Mouse (Mus musculus) midbrain, embryonic 15.5 days (tissue): ENCODE data around the gene Rho. TPM values are rescaled to one million over a fixed set of nuclear protein-coding genes. Genes with fewer than 3 reads are reported as not detected.
A peak's percentile ranks its signal among the peaks of the same experiment; 100 is the strongest.

Source experiments
- ATAC-seq: fragments of 200-750 bp; cut with Nextera tagmentation; replicated peaks from 2 replicates; pipeline ENCODE4 v1.8.0; 2017; ENCODE audit warnings: moderate TSS enrichment
- H3K27ac ChIP-seq: fragments of 300-500 bp; sonication (generic); 2 replicates; pipeline ENCODE4 v1.5.1; 2015; ENCODE audit warnings: mild to moderate bottlenecking, inconsistent platforms
- H3K27me3 ChIP-seq: fragments of 300-500 bp; sonication (generic); replicated peaks from 2 replicates; pipeline ENCODE4 v1.6.1; 2015; ENCODE audit warnings: inconsistent platforms
- H3K36me3 ChIP-seq: fragments of 300-500 bp; sonication (generic); replicated peaks from 2 replicates; pipeline ENCODE4 v1.6.1; 2015; ENCODE audit warnings: inconsistent platforms
- H3K4me1 ChIP-seq: fragments of 300-500 bp; sonication (generic); 2 replicates; pipeline ENCODE4 v1.6.1; 2015; ENCODE audit warnings: inconsistent platforms
- H3K4me2 ChIP-seq: fragments of 300-500 bp; sonication (generic); 2 replicates; pipeline ENCODE4 v1.6.1; 2015; ENCODE audit warnings: inconsistent platforms, mild to moderate bottlenecking, moderate library complexity
- H3K4me3 ChIP-seq: fragments of 300-500 bp; sonication (generic); 2 replicates; pipeline ENCODE4 v1.5.1; 2015; ENCODE audit warnings: mild to moderate bottlenecking, inconsistent platforms
- H3K9ac ChIP-seq: fragments of 300-500 bp; sonication (generic); 2 replicates; pipeline ENCODE4 v1.6.1; 2015; ENCODE audit warnings: mild to moderate bottlenecking, inconsistent platforms
- H3K9me3 ChIP-seq: fragments of 300-500 bp; sonication (generic); 2 replicates; pipeline ENCODE4 v1.6.1; 2016; ENCODE audit warnings: inconsistent platforms
- WGBS: fragments of 180-500 bp; shearing (Covaris S2); methylation state at CpG from one replicate; pipeline ENCODE4 v1.1.7; 2015; ENCODE audit warnings: mixed read lengths; 5-methylcytosine and 5-hydroxymethylcytosine counted together
- polyA plus RNA-seq: library from polyadenylated mRNA; unstranded; fragments of >200 nt; fragmentation: Nextera tagmentation; extraction: Ambion mirVana; gene quantifications from 2 replicates; pipeline ENCODE4 v1.2.1, GENCODE M21; 2015

Rho gene
- polyA plus RNA-seq, 1 experiment from 2014 or later: 0.18 TPM

DNA sequence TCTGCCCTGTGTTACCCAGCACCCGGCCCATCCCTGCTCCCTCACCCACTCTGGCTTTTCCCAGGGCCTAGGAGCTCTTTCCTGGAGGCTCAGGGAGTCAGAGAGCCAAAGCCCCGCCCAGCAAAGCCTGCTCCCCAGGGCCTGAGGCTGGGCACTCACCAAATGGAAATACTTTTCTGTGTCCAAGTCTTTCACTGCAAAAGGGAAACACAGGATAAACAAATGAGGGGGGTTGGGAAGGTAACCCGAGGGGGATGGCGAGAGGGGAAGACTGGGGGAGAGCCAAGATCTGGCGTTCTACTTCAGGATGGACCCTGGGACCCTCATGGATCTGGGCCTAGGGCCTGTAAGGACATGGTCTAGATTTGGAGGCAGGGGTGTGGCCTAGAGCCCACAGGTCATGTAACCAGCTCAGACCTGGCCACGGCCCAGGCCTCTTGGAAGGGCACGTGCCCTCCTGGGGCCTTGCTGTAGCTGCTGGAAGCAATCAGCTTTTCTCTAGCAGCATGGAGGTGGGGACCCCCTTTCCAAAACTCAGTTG, 27.7 kb downstream of the Rho start:
- no peak for ATAC-seq

GRCm38 (mm10) chr6:115960322-115960721, 28.8 kb downstream of the Rho start:
- no peaks in the 10 kb centered on the region for H3K9me3 ChIP-seq
- H3K36me3 ChIP-seq: no peaks in the 10 kb centered on the region
- no peak for ATAC-seq
- H3K27me3 ChIP-seq: no peaks in the 10 kb centered on the region
- peaks cover 8% of the 10 kb centered on the region; the same call in 1 of the 2 replicates for H3K4me1 ChIP-seq
- H3K9ac ChIP-seq: no peak overlapping the region
- no peak overlapping the region for H3K4me2 ChIP-seq
- H3K4me3 ChIP-seq: no peak overlapping the region
- 91% methylated on average over 19 of the region's 19 CpGs for WGBS
- H3K27ac ChIP-seq: no peak overlapping the region

More for the DNA sequence above, 27.7 kb downstream of the Rho start:
- Histone ChIP-seq H3K9me3 (no peaks in the 10 kb centered on the region), H3K36me3 (no peaks in the 10 kb centered on the region), H3K4me3 (no peak overlapping the region), H3K27ac (no peak overlapping the region), H3K9ac (no peak overlapping the region), H3K4me2 (no peak overlapping the region), H3K4me1 (peaks cover 8% of the 10 kb centered on the region; the same call in 1 of the 2 replicates), H3K27me3 (no peaks in the 10 kb centered on the region)
- 75% methylated on average over 7 of the region's 7 CpGs for WGBS

DNA sequence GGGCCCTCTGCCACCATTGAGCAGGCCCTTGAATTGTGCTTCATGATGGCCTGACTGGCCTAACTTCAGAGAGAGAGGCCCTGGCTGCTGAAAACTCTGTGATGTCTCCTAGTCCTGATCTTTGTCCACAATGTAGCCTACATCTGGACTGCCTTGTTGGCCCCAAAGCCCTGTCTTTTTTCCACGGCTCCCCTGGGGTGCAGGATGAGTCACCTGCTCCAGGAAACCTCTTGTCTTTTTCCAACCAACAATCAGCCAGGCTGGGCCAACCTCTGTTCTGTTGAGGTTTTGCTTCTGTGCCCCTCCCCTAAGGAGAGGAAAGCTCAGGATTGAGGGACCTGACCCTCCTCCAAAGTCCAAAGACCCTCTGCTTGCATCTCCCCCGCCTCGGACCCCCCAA, 30.2 kb downstream of the Rho start:
- WGBS: 79% methylated on average over 3 of the region's 3 CpGs
- ATAC-seq: no peak
- H3K9ac ChIP-seq: no peak overlapping the region

GRCm38 (mm10) chr6:115962439-115963085, 31.0 kb downstream of the Rho start:
- Histone ChIP-seq H3K9me3 (no peaks in the 10 kb centered on the region), H3K9ac (no peak overlapping the region), H3K4me1 (peaks cover 3% of the 10 kb centered on the region; the same call in 1 of the 2 replicates), H3K27ac (no peak overlapping the region), H3K4me3 (no peak overlapping the region), H3K27me3 (no peaks in the 10 kb centered on the region), H3K4me2 (no peak overlapping the region), H3K36me3 (no peaks in the 10 kb centered on the region)
- WGBS: 37% methylated on average over 23 of the region's 23 CpGs
- no peak for ATAC-seq

More for the DNA sequence above, 30.2 kb downstream of the Rho start:
- H3K36me3 ChIP-seq: no peaks in the 10 kb centered on the region
- H3K4me1 ChIP-seq: peaks cover 8% of the 10 kb centered on the region; the same call in 1 of the 2 replicates
- no peak overlapping the region for H3K27ac ChIP-seq
- H3K9me3 ChIP-seq: no peaks in the 10 kb centered on the region
- H3K4me3 ChIP-seq: no peak overlapping the region
- no peak overlapping the region for H3K4me2 ChIP-seq
- H3K27me3 ChIP-seq: no peaks in the 10 kb centered on the region

GRCm38 (mm10) chr6:115963656-115964055, 32.1 kb downstream of the Rho start:
- no peak for ATAC-seq
- Histone ChIP-seq H3K27me3 (no peaks in the 10 kb centered on the region), H3K27ac (no peak overlapping the region), H3K4me1 (0 out of 2 replicates have a peak, but pooled peaks cover 3% of the 10 kb centered on the region), H3K9me3 (no peaks in the 10 kb centered on the region), H3K9ac (no peak overlapping the region), H3K36me3 (no peaks in the 10 kb centered on the region), H3K4me3 (no peak overlapping the region), H3K4me2 (no peak overlapping the region)
- 81% methylated on average over 9 of the region's 9 CpGs for WGBS

GRCm38 (mm10) chr6:115966227-115966966, 34.8 kb downstream of the Rho start:
- no peaks in the 10 kb centered on the region for H3K36me3 ChIP-seq
- no peak overlapping the region for H3K4me2 ChIP-seq
- H3K4me1 ChIP-seq: peaks cover 7% of the 10 kb centered on the region; the same call in 1 of the 2 replicates
- no peak overlapping the region for H3K4me3 ChIP-seq
- no peak for ATAC-seq
- 94% methylated on average over 19 of the region's 19 CpGs for WGBS
- H3K27me3 ChIP-seq: no peaks in the 10 kb centered on the region
- H3K9me3 ChIP-seq: no peaks in the 10 kb centered on the region
- H3K9ac ChIP-seq: no peak overlapping the region
- H3K27ac ChIP-seq: no peak overlapping the region

DNA sequence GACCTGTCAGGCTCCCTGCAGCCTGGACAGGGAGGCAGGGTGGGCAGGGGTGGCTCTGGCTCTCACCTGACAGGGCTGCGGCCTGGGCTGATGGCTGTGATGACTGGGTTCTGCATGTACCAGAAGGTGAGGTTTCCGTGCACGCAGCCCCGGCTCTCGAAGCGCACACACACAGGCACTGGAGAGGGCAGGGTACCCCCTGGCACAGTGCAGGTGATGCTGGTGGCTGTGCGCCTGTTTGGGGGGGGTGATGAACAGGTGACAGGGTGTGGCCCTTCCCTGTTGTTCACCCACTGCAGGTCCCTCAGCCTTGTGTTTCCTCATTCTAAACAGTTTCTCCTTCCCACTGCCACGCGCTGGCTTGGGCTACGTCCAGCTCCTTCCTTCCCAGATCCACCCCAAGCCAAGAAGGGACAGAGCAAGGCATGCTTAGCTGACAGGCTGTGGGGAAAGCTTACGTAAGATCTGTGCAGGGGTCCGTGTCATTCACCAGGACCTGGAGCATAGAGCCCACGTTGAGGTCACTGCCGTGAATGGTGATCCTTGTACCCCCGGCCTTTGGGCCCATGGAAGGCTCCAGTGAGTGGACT, 35.8 kb downstream of the Rho start:
- no peak overlapping the region for H3K4me3 ChIP-seq
- H3K9ac ChIP-seq: no peak overlapping the region
- H3K4me1 ChIP-seq: peaks cover 14% of the 10 kb centered on the region; the same call in 1 of the 2 replicates
- H3K27me3 ChIP-seq: no peaks in the 10 kb centered on the region
- no peak overlapping the region for H3K4me2 ChIP-seq
- no peaks in the 10 kb centered on the region for H3K36me3 ChIP-seq
- no peaks in the 10 kb centered on the region for H3K9me3 ChIP-seq
- H3K27ac ChIP-seq: no peak overlapping the region
- WGBS: 90% methylated on average over 15 of the region's 15 CpGs
- ATAC-seq: no peak

- H3K27ac ChIP-seq: no peak overlapping the region
- H3K9ac ChIP-seq: no peak overlapping the region
- H3K27me3 ChIP-seq: no peaks in the 10 kb centered on the region
- H3K36me3 ChIP-seq: no peaks in the 10 kb centered on the region
- no peak for ATAC-seq
- H3K4me1 ChIP-seq: peaks cover 13% of the 10 kb centered on the region; the same call in 1 of the 2 replicates
- no peak overlapping the region for H3K4me3 ChIP-seq
- H3K9me3 ChIP-seq: no peaks in the 10 kb centered on the region
- H3K4me2 ChIP-seq: no peak overlapping the region
- WGBS: 82% methylated on average over 5 of the region's 5 CpGs
Measured at GRCm38 (mm10) chr6:115968086-115968485, 36.5 kb downstream of the Rho start.

DNA sequence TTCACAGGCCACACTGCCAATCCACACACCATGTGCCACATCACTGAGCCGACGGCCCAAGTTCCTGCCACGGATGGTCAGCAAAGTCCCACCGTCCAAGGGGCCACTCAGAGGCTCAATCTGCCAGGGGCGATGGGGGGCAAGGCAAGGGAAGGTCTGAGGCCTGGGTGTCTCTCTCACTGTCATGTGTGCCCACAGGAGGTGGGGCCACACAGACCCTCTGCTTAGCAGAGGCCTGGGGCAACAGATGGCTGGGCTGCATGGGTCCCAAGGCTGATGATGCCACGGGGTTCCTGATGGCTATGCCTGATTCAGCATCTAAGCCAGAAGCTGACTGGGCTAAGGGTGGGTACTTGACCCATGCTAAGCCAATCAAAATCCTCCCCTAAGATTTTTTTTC, 37.2 kb downstream of the Rho start:
- ATAC-seq: 0 out of 2 replicates have a peak, but pooled peaks have one; percentile 28
- 69% methylated on average over 6 of the region's 6 CpGs for WGBS
- no peak overlapping the region for H3K4me2 ChIP-seq

DNA sequence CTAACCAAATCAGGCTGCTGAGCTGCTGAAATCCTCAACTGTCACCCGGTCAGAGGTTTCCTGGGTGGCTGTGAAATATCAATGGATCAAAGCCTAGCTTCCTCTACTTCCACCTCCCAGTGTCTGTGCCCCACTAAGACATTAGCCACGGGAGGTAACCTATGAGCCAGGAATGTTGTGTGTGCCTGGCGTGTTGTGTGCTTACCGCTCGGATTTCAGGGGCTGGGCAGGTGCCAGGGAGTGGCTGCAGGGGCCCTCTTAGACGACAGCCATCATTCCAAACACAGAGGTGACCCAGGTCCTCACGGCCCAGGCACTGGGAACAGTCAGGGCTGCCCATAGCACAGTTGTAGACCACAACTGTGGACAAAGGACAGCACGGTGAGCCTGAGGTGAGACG, 37.6 kb downstream of the Rho start:
- Histone ChIP-seq H3K9me3 (no peaks in the 10 kb centered on the region), H3K4me1 (peaks cover 17% of the 10 kb centered on the region; the same call in 1 of the 2 replicates), H3K27me3 (no peaks in the 10 kb centered on the region), H3K36me3 (no peaks in the 10 kb centered on the region), H3K4me2 (no peak overlapping the region), H3K4me3 (no peak overlapping the region), H3K27ac (no peak overlapping the region), H3K9ac (no peak overlapping the region)
- no peak for ATAC-seq
- WGBS: 71% methylated on average over 9 of the region's 9 CpGs

More for the DNA sequence above, 37.2 kb downstream of the Rho start:
- no peaks in the 10 kb centered on the region for H3K9me3 ChIP-seq
- peaks cover 13% of the 10 kb centered on the region; the same call in 1 of the 2 replicates for H3K4me1 ChIP-seq
- H3K27me3 ChIP-seq: no peaks in the 10 kb centered on the region
- no peak overlapping the region for H3K4me3 ChIP-seq
- H3K9ac ChIP-seq: no peak overlapping the region
- H3K36me3 ChIP-seq: no peaks in the 10 kb centered on the region
- no peak overlapping the region for H3K27ac ChIP-seq

DNA sequence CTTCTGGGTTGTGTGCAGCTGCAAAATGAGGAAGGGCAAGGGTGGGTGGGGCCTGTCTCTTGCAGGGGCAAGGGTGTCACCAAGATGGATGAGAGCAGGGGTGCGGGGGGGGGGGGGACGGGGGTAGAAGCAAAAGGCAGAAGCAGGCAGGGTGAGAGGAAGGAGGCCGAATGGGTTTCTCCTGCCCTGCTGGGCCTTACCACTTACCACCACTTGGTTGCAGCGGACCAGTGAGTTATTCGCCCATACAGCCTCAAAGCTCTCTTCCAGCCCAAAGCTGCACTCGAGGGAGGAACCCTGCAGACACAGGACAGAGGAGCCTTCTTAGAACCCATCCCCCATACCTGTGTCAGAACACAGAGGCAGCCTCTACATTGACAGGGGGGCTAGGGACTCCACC, 38.4 kb downstream of the Rho start:
- peaks cover 21% of the 10 kb centered on the region; the same call in 1 of the 2 replicates for H3K4me1 ChIP-seq
- no peak overlapping the region for H3K27ac ChIP-seq
- H3K36me3 ChIP-seq: no peaks in the 10 kb centered on the region
- 56% methylated on average over 5 of the region's 6 CpGs for WGBS
- H3K9ac ChIP-seq: no peak overlapping the region
- no peak overlapping the region for H3K4me3 ChIP-seq
- H3K4me2 ChIP-seq: no peak overlapping the region
- ATAC-seq: no peak
- no peaks in the 10 kb centered on the region for H3K27me3 ChIP-seq
- H3K9me3 ChIP-seq: no peaks in the 10 kb centered on the region
